Mouse (Mus musculus) limb, embryonic 10.5 days (tissue): Measurements from ENCODE around the gene Orai2. TPM values are rescaled to one million over a fixed set of nuclear protein-coding genes. Genes with fewer than 3 reads are reported as not detected.

Experiments
- DNase-seq: peaks from one replicate; pipeline ENCODE4 v3.0.0-alpha.2; 2017; ENCODE audit warnings: low spot score
- H3K27ac ChIP-seq: fragments of 300-500 bp; sonication (generic); 2 replicates; pipeline ENCODE4 v1.5.1; 2016; ENCODE audit warnings: mild to moderate bottlenecking
- H3K27me3 ChIP-seq: fragments of 300-500 bp; sonication (generic); 2 replicates; pipeline ENCODE4 v1.6.1; 2016; ENCODE audit warnings: low read depth, mild to moderate bottlenecking; ENCODE audit not compliant: poor library complexity, severe bottlenecking
- H3K36me3 ChIP-seq: fragments of 300-500 bp; sonication (generic); 2 replicates; pipeline ENCODE4 v1.6.1; 2016; ENCODE audit warnings: mild to moderate bottlenecking, moderate library complexity
- H3K4me1 ChIP-seq: fragments of 300-500 bp; sonication (generic); 2 replicates; pipeline ENCODE4 v1.6.1; 2016
- H3K4me3 ChIP-seq: fragments of 300-500 bp; sonication (generic); 2 replicates; pipeline ENCODE4 v1.5.1; 2016; ENCODE audit warnings: mild to moderate bottlenecking, moderate library complexity
- H3K9me3 ChIP-seq: fragments of 300-500 bp; sonication (generic); replicated peaks from 2 replicates; pipeline ENCODE4 v1.6.1; 2016; ENCODE audit warnings: mild to moderate bottlenecking
- WGBS: fragments of 180-500 bp; shearing (Covaris S2); methylation state at CpG from one replicate; pipeline ENCODE4 v1.1.7; 2016; 5-methylcytosine and 5-hydroxymethylcytosine counted together
- microRNA-seq: library from miRNA; unstranded; fragments of <30 nt; microRNA quantifications from one replicate; pipeline ENCODE4, GENCODE M21; 2017
- polyA plus RNA-seq: library from polyadenylated mRNA; unstranded; fragments of >200 nt; fragmentation: Nextera tagmentation; extraction: Ambion mirVana; gene quantifications from 2 replicates; pipeline ENCODE4 v1.2.1, GENCODE M21; 2016

Orai2 gene
- polyA plus RNA-seq, 1 experiment from 2014 or later: 6.6 TPM

- Histone ChIP-seq H3K4me1 (no peaks in the 10 kb centered on the region; the same call in 1 of the 2 replicates), H3K36me3 (no peaks in the 10 kb centered on the region), H3K4me3 (no peak overlapping the region), H3K9me3 (no peaks in the 10 kb centered on the region), H3K27ac (no peak overlapping the region), H3K27me3 (peaks cover 11% of the 10 kb centered on the region)
- no peak for DNase-seq
- WGBS: 60% methylated on average over 2 of the region's 2 CpGs
Measured at GRCm38 (mm10) chr5:136108486-136108885, 62.0 kb downstream of the Orai2 start.

- DNase-seq: no peak
- no peak overlapping the region for H3K4me3 ChIP-seq
- WGBS: 85% methylated on average over 5 of the region's 5 CpGs
- H3K27ac ChIP-seq: no peak overlapping the region
- peaks cover 35% of the 10 kb centered on the region for H3K27me3 ChIP-seq
- H3K9me3 ChIP-seq: no peaks in the 10 kb centered on the region
- peaks cover 15% of the 10 kb centered on the region for H3K4me1 ChIP-seq
- no peaks in the 10 kb centered on the region for H3K36me3 ChIP-seq
Measured at GRCm38 (mm10) chr5:136104511-136104910, 66.0 kb downstream of the Orai2 start.

- Histone ChIP-seq H3K27ac (no peak overlapping the region), H3K27me3 (peaks cover 35% of the 10 kb centered on the region), H3K9me3 (no peaks in the 10 kb centered on the region), H3K4me3 (peak overlapping the region; percentile 42), H3K36me3 (no peaks in the 10 kb centered on the region), H3K4me1 (peaks cover 15% of the 10 kb centered on the region)
- 8% methylated on average over 41 of the region's 41 CpGs for WGBS
- DNase-seq: peak; percentile 82
Measured at GRCm38 (mm10) chr5:136102099-136102820, 68.3 kb downstream of the Orai2 start.

GRCm38 (mm10) chr5:136098536-136098935 lies 72.0 kb downstream of the Orai2 start:
- 89% methylated on average over 10 of the region's 10 CpGs for WGBS

More at GRCm38 (mm10) chr5:136098536-136098935, 72.0 kb downstream of the Orai2 start:
- no peaks in the 10 kb centered on the region for H3K36me3 ChIP-seq
- no peak for DNase-seq
- no peaks in the 10 kb centered on the region for H3K9me3 ChIP-seq
- H3K27ac ChIP-seq: no peak overlapping the region
- H3K4me1 ChIP-seq: peaks cover 15% of the 10 kb centered on the region
- no peak overlapping the region for H3K4me3 ChIP-seq
- peaks cover 25% of the 10 kb centered on the region for H3K27me3 ChIP-seq

Small RNA genes within 50 kb of the gene (microRNA-seq; reads per million reads assigned to microRNA genes)
- gene Mir7035: not detected

Other genes with a start within 250 kb of the Orai2 start
- gene Ywhag, start 236.1 kb downstream of the Orai2 start, polyA plus RNA-seq: 197 and 203 TPM in 2 replicates
- 3.3 and 4.1 TPM in 2 replicates for gene Ssc4d, start 196.2 kb downstream of the Orai2 start, polyA plus RNA-seq
- gene Zp3, start 190.6 kb downstream of the Orai2 start, polyA plus RNA-seq: not detected in 2 replicates
- 41.5 and 42.3 TPM in 2 replicates for gene Dtx2, start 175.9 kb downstream of the Orai2 start, polyA plus RNA-seq
- gene Upk3b, start 132.2 kb downstream of the Orai2 start, polyA plus RNA-seq: 1.5 and 5.5 TPM in 2 replicates
- gene Upk3bl, start 116.2 kb downstream of the Orai2 start, polyA plus RNA-seq: 3.5 and 4.9 TPM in 2 replicates
- 1.1 and 2.4 TPM in 2 replicates for gene Rasa4, start 86.8 kb downstream of the Orai2 start, polyA plus RNA-seq
- 283 and 310 TPM in 2 replicates for gene Polr2j, start 54.1 kb downstream of the Orai2 start, polyA plus RNA-seq
- 62.4 and 66.4 TPM in 2 replicates for gene Lrwd1, start 34.6 kb downstream of the Orai2 start, polyA plus RNA-seq
- gene Alkbh4, start 34.6 kb downstream of the Orai2 start, polyA plus RNA-seq: 26.4 and 27.9 TPM in 2 replicates
- 66.0 and 75.4 TPM in 2 replicates for gene Prkrip1, start 28.2 kb upstream of the Orai2 start, polyA plus RNA-seq
- 14.4 and 17.7 TPM in 2 replicates for gene Sh2b2, start 75.8 kb upstream of the Orai2 start, polyA plus RNA-seq